Mouse (Mus musculus) bone marrow, adult 2 months (tissue): Measurements from ENCODE around the gene Gm10354. TPM values are rescaled to one million over a fixed set of nuclear protein-coding genes. Genes with fewer than 3 reads are reported as not detected.
"Not testable (repeated sequence)": the region's sequence is repeated elsewhere in the genome, so short reads cannot be mapped to it uniquely, and the experiment has no call there.

ENCODE experiments used
- H3K27ac ChIP-seq: fragments of 200-500 bp; 2 replicates; pipeline ENCODE4 v1.5.1; 2012; ENCODE audit warnings: low read depth, mild to moderate bottlenecking, control low read depth, inconsistent platforms, low read length; ENCODE audit not compliant: control insufficient read depth, poor library complexity, insufficient read depth
- H3K4me1 ChIP-seq: fragments of 200-500 bp; 2 replicates; pipeline ENCODE4 v1.6.1; 2011; ENCODE audit warnings: low read length; ENCODE audit not compliant: control insufficient read depth, insufficient read depth
- H3K4me3 ChIP-seq: fragments of 200-500 bp; replicated peaks from 2 replicates; pipeline ENCODE3; 2011; ENCODE audit warnings: mild to moderate bottlenecking, low read depth, low read length, control low read depth; ENCODE audit not compliant: control insufficient read depth
- WGBS: fragments of 180-500 bp; shearing (Covaris S2); methylation state at CpG from one replicate; pipeline ENCODE4 v1.1.7; 2018; 5-methylcytosine and 5-hydroxymethylcytosine counted together
- polyA plus RNA-seq: library from polyadenylated mRNA; stranded (reverse); fragments of >200 nt; gene quantifications from 2 replicates; pipeline ENCODE4 v1.2.4, GENCODE M21; 2011; ENCODE audit warnings: low replicate concordance; ENCODE audit not compliant: missing spikeins, insufficient read depth, insufficient read length

Gm10354 gene
- polyA plus RNA-seq = not detected in 2 replicates

DNA sequence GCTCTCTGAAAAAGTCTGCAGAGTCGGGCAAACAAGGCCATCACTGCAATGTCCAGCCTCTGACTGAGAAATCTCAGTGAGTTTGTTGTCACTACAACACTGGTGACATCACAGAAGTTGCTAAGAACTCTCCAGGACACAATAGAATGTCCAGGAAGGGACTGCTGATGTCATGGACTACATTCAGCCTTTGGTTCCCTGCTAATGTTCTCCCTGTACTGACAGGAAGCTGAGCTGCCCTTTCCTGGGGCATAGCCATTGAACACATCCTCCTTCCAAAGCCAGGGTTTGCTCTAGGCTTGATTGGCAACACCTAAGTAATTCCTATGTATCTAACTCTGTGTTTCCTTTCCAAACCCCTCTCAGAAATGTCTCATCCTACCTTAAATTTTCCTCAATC, at the start of gene Gm10354:
Gm10354 (minus strand) TSS at position 101 of the 400 bp plus-strand sequence.
- not testable (repeated sequence) for H3K4me1 ChIP-seq, H3K4me3 ChIP-seq, H3K27ac ChIP-seq
- WGBS = 34% methylated on average over 1 of the region's 1 CpGs

DNA sequence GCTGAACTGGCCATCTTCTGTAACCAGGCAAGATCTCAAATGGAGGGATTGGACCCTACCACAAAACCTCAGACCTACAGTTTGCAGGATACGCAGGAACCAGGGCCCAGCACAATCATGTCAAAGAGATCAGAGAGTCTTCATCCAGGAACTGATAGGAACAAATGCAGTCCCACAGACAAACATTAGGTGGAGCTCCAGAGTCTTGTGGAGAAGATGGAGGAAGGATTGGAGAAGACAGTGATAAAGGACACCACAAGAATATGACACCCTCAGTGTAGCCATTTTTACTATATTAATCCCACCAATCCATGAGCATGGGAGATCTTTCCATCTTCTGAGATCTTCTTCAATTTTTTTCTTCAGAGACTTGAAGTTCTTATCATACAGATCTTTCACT, 45.6 kb upstream of the Gm10354 start:
- WGBS = 87% methylated on average over 1 of the region's 1 CpGs
- not testable (repeated sequence) for H3K4me1 ChIP-seq, H3K27ac ChIP-seq, H3K4me3 ChIP-seq

DNA sequence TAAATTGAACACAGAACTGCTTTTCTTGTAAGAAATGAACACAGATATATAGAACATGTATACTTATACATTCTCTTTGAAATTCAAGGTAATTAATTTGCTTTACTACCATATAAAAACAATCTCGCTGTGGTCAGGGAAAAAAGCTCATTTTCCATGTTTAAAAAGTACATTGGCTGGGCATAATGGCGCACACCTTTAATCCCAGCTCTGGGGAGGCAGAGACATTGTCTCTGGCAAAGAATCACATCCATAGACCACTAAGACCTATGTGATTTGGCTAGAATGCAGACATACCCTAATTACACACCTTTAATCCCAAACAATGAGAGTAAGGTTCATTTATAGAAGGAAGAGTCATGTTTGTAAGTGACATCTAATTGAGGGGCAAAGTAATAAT, 41.3 kb upstream of the Gm10354 start:
- 63% methylated on average over 2 of the region's 2 CpGs for WGBS

DNA sequence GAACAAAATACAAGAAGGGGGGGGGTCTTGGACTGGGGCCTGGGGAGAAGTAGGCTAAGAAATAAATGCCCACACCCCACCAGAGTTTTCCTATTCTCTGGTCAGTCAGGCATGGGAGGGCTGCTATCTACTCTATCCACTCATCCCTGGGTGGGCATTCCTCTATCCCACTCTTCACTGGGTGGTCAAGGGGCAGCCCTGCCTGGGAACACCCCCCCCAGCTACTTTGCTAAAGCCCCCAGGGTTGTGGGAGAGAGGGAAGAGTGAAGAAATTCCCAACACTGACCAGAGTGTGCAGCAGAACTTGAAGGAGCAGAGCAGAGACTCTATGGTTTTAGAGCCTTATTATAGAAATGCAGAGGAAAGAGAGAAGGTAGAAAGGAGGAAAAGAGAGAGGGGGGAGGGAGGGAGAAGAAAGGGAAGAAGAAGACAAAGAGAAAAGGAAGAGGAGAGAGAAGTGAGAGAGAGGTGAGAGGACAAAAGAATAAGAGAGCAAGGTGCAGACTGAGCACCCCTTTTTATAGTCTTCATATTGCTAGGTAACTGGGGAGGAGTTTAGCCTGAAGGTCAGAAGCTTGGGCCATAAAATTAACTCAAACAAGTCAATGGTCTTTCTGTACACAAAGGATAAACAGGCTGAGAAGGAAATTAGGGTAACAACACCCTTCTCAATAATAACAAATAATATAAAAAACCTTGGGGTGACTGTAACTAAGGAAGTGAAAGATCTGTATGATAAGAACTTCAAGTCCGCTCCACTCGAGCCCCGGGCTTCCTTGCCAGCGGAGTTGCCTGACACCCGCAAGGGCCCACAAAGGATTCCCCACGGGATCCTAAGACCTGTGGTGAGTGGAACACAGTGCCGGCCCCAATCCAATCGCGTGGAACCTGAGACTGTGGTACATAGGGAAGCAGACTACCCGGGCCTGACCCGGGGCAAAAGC, 32.2 kb upstream of the Gm10354 start:
- WGBS = 76% methylated on average over 11 of the region's 11 CpGs
- H3K4me1 ChIP-seq, H3K27ac ChIP-seq, H3K4me3 ChIP-seq: not testable (repeated sequence)

More for the DNA sequence above, 41.3 kb upstream of the Gm10354 start:
- H3K4me1 ChIP-seq, H3K4me3 ChIP-seq, H3K27ac ChIP-seq: not testable (repeated sequence)

DNA sequence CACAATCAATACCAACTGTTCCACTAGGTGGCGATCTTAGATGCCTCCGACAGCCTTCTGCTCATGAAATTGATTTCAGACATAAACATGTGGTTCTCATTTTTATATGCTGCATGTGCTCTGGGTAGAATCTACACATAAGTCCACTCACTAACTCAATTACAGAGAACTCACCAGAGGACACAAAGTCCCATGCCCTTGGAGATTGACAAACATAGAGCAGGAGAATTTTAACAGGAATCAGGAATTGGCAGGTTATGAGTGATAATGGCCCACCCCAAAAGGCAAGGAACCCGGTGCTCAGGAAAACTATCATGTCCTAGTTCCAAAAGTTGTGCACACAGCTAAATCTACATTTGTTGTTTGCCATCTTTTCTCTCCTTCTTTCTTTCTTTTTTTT, 28.2 kb upstream of the Gm10354 start:
- 50% methylated on average over 3 of the region's 3 CpGs for WGBS
- H3K4me3 ChIP-seq, H3K27ac ChIP-seq, H3K4me1 ChIP-seq: not testable (repeated sequence)

GRCm38 (mm10) chr5:15006288-15006687, 27.6 kb upstream of the Gm10354 start:
- WGBS = 65% methylated on average over 3 of the region's 3 CpGs
- not testable (repeated sequence) for H3K4me1 ChIP-seq, H3K27ac ChIP-seq, H3K4me3 ChIP-seq

- not testable (repeated sequence) for H3K4me1 ChIP-seq, H3K27ac ChIP-seq, H3K4me3 ChIP-seq
- 55% methylated on average over 3 of the region's 4 CpGs for WGBS
Observed at GRCm38 (mm10) chr5:15005584-15005983, 26.8 kb upstream of the Gm10354 start.

- 64% methylated on average over 5 of the region's 5 CpGs for WGBS
- H3K4me1 ChIP-seq, H3K27ac ChIP-seq, H3K4me3 ChIP-seq: not testable (repeated sequence)
Observed at GRCm38 (mm10) chr5:15004569-15005562, 26.1 kb upstream of the Gm10354 start.

DNA sequence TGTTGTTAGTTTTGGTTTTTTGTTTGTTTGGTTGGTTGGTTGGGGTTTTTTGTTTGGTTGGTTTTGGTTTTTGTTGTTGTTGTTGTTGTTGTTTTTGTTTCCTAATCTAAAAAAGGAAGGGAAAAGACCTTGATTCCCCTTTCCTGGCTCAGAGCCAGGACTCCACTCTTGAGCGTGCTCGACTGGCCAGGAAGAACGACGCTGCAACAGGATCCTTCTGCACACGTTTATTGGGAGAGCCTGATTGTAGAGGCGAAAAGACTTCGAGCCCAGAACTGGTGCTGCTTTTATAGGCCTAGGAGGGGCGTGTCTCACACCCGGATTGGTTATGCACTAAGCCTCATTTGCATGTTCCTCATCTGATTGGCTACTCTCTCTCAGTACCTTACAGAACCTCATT, 19.3 kb upstream of the Gm10354 start:
- WGBS = 75% methylated on average over 9 of the region's 9 CpGs
- H3K4me3 ChIP-seq, H3K27ac ChIP-seq, H3K4me1 ChIP-seq: not testable (repeated sequence)

DNA sequence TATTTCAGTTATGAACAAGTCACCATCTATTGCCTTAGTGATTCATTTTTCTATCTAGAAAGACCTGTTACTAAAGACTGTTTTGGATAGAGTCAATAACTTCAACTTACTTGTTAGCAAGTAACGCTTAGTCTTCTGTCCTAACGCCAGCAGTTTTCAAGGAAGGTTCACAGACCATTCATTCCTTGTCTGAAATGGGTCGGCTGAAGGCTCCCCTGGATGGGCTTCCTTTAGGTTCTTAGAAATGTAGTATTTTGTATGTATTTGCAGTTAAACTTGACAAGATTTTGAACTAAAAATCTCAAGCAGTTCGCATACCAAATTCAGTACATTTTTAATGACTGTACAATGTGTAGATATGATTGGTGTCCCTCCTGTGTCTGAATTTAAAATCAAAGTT, 18.8 kb upstream of the Gm10354 start:
- whole genome bisulfite sequencing = 77% methylated on average over 4 of the region's 4 CpGs
- H3K4me3 ChIP-seq, H3K27ac ChIP-seq, H3K4me1 ChIP-seq: not testable (repeated sequence)

GRCm38 (mm10) chr5:14996670-14997249, 18.0 kb upstream of the Gm10354 start:
- not testable (repeated sequence) for H3K27ac ChIP-seq, H3K4me1 ChIP-seq, H3K4me3 ChIP-seq
- 64% methylated on average over 7 of the region's 7 CpGs for WGBS

DNA sequence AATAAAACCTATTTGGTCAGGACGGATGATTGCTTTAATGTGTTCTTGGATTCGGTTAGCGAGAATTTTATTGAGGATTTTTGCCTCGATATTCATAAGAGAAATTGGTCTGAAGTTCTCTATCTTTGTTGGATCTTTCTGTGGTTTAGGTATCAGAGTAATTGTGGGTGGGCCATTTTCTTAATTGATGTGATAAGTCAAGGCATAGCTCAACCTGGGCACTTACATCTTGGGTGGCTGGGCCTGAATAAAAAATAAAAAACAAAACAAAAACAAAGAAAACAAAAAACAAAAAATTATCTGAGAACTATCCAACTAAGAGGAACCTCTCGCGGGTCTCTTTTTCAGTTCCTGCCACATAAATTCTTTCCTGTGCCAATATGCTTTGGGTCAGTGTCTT, 15.4 kb upstream of the Gm10354 start:
- H3K27ac ChIP-seq, H3K4me3 ChIP-seq, H3K4me1 ChIP-seq: not testable (repeated sequence)
- WGBS = 78% methylated on average over 6 of the region's 6 CpGs
